Mouse (Mus musculus): ENCODE measurements around the gene Zdhhc12. TPM values are rescaled to one million over a fixed set of nuclear protein-coding genes. Genes with fewer than 3 reads are reported as not detected.
"Not testable (repeated sequence)": the region's sequence is repeated elsewhere in the genome, so short reads cannot be mapped to it uniquely, and the experiment has no call there.

The Zdhhc12 gene
- polyA plus RNA-seq (2011; ENCODE audit: insufficient read depth, insufficient read length, low replicate concordance, missing spikeins), result 7.0 and 17.4 TPM in 2 replicates

DNA sequence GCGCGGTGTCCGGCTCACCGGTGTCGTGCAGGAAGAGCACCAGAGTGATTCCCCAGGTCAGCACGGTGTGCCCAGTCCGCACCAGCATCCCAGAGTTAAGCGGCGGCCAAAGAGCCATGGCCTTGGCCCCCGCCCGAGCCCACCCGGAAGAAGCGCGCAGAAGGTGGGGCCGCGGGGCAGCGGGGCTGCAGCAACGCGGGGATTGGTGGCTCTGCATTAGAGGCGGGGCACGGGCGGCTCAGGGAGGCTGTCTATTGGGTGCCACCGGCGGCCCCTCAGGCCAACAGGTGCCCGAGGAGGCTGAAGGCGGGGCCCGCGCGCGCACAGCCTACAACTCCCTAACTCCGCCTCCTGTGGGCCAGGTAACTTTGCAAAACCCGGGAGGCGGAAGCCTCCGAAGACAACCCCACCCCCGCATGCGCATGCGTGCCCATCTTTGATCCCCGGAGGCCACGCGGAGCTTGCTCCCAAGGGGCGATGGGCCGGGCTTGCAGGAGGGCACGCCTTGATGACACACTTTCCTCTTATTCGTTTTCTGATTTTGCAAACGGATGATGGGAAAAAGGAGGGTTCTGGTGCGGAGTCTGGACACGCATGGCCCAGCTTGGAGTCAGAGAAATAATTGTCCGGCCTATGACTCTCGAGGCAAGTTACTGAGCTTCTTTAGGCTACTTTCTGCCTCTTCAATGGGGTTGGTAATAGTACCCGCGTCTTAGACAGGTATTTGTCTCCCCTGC, at the start of gene Zdhhc12:
Gene Zdhhc12 (minus strand): TSS at position 178 of the 737 bp plus-strand sequence.
- WGBS, result under 1% methylated on average over 51 of the region's 51 CpGs
- no peaks in the 10 kb centered on the region; the same call in 1 of the 2 replicates for H3K4me1 ChIP-seq (ENCODE audit: control insufficient read depth, insufficient read depth, low read length)

DNA sequence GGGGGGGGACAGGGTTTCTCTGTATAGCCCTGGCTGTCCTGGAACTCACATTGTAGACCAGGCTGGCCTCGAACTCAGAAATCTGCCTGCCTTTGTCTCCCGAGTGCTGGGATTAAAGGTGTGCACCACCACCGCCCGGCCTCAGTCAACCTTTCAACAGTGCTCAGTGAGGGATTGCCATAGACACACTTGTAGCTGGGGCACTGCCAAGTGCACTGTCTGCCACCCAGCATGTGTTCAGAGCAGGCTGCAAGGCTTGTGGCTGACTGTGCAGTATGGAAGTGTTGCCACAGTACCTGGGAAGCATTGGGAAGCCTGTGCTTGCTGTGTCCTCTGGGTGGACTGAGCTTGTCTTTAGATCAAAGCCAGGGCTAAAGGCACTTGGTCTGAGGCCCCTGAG, 46.6 kb upstream of the Zdhhc12 start:
- H3K27ac ChIP-seq (ENCODE audit: control insufficient read depth, insufficient read depth, low read depth, low read length, poor library complexity); H3K4me1 ChIP-seq (ENCODE audit: control insufficient read depth, insufficient read depth, low read length); H3K4me3 ChIP-seq (replicated peaks; ENCODE audit: control insufficient read depth, low read depth, low read length): not testable (repeated sequence)
- 91% methylated on average over 4 of the region's 4 CpGs for WGBS

More for the DNA sequence above, at the start of gene Zdhhc12:
- Histone ChIP-seq H3K4me3 (replicated peaks; ENCODE audit: control insufficient read depth, low read depth, low read length) (peak within 1 kb of the TSS; percentile 84), H3K27ac (ENCODE audit: control insufficient read depth, insufficient read depth, low read depth, low read length, poor library complexity) (peak within 1 kb of the TSS; percentile 46; the same call in 1 of the 2 replicates)
- no peak for TF ChIP-seq CTCF (IDR thresholded peaks at IDR 0.05; ENCODE audit: control insufficient read depth, insufficient read depth, low read length)
- peak; percentile 60; the same call in 1 of the 2 replicates for TF ChIP-seq POLR2A (IDR thresholded peaks at IDR 0.05; ENCODE audit: borderline replicate concordance, control insufficient read depth, low read depth, low read length)

DNA sequence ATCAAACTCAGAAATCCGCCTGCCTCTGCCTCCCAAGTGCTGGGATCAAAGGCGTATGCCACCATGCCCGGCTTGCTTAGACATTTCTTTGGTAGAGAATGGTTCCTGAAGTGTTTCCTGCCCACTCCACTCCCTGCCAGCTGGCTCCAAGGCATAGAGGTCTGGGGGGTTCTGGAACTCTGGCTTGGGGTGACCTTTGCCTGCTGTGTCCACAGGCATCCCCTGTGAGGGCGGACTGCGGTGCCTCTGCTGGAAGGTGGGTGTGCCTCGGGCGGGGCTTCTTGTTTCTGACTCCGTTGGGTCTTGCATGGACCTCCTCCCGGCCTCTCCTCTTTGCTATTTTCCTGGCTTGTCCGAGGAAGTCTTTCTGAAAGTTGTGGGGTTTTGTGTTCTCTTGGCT, 43.0 kb upstream of the Zdhhc12 start:
- H3K27ac ChIP-seq (ENCODE audit: control insufficient read depth, insufficient read depth, low read depth, low read length, poor library complexity), result no peak overlapping the region
- no peak overlapping the region for H3K4me3 ChIP-seq (replicated peaks; ENCODE audit: control insufficient read depth, low read depth, low read length)
- TF ChIP-seq POLR2A (IDR thresholded peaks at IDR 0.05; ENCODE audit: borderline replicate concordance, control insufficient read depth, low read depth, low read length), result no peak

DNA sequence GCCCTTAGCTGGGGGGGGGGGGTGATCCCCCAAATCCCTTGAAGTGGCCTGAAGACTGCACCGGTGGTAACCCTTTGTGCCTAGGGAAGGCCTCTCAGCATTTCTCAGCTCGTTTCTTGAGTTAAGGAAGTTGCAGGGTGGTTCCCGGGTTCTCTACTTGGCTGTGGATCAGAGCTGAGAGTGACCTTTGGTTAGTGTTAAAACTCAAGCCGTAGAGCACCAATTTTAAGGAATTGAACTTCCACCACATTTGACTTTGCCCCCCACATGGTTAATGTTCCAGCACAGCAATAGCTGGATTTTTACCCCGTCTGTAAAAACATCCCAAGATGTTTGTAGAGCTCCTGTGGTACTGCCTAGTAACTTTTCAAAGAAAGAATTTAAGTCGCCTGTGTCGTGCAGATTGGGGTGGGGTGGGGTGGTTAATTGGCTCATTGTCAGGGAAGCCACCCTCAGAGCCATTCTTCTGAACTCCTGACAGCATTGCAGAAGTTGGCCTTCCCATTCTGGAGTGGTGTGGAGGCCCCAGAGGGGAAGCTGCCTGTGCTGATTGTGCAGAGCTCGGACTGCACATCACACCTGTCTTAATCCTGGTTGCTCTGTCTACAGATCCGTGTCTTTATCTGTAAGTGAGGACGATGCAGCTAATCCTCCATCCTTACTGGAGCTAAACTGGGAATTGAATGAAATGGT, 41.6 kb upstream of the Zdhhc12 start:
- peak overlapping the region; percentile 11 for H3K4me3 ChIP-seq (replicated peaks; ENCODE audit: control insufficient read depth, low read depth, low read length)
- no peaks in the 10 kb centered on the region; the same call in 1 of the 2 replicates for H3K4me1 ChIP-seq (ENCODE audit: control insufficient read depth, insufficient read depth, low read length)
- WGBS, result 20% methylated on average over 10 of the region's 10 CpGs
- H3K27ac ChIP-seq (ENCODE audit: control insufficient read depth, insufficient read depth, low read depth, low read length, poor library complexity), result peak overlapping the region; percentile 63
- TF ChIP-seq CTCF (IDR thresholded peaks at IDR 0.05; ENCODE audit: control insufficient read depth, insufficient read depth, low read length), result no peak
- no peak for TF ChIP-seq POLR2A (IDR thresholded peaks at IDR 0.05; ENCODE audit: borderline replicate concordance, control insufficient read depth, low read depth, low read length)

More for the DNA sequence above, 43.0 kb upstream of the Zdhhc12 start:
- H3K4me1 ChIP-seq (ENCODE audit: control insufficient read depth, insufficient read depth, low read length), result no peaks in the 10 kb centered on the region; the same call in 1 of the 2 replicates
- WGBS, result 78% methylated on average over 10 of the region's 10 CpGs

DNA sequence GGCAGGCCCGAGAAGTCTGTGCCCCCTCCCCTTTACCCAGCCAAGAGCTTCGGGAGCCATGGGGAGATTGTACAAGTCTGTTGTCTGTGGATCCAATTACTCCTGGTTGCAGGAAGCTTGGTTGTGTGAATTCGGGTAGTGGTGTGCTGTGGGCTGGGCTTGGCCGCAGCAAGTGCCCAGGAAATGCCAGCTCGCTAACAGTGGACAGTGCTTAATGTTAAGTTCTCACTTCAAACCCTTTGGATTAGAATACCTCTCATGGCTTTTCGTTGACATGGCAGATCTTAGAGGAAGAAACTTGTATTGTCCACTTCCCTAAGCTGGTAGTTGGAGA, 40.9 kb upstream of the Zdhhc12 start:
- H3K4me3 ChIP-seq (replicated peaks; ENCODE audit: control insufficient read depth, low read depth, low read length), result peak overlapping the region; percentile 90
- TF ChIP-seq CTCF (IDR thresholded peaks at IDR 0.05; ENCODE audit: control insufficient read depth, insufficient read depth, low read length) (no peak), POLR2A (IDR thresholded peaks at IDR 0.05; ENCODE audit: borderline replicate concordance, control insufficient read depth, low read depth, low read length) (no peak)
- H3K4me1 ChIP-seq (ENCODE audit: control insufficient read depth, insufficient read depth, low read length), result no peaks in the 10 kb centered on the region; the same call in 1 of the 2 replicates
- 2% methylated on average over 6 of the region's 6 CpGs for WGBS
- peak overlapping the region; percentile 68; the same call in 1 of the 2 replicates for H3K27ac ChIP-seq (ENCODE audit: control insufficient read depth, insufficient read depth, low read depth, low read length, poor library complexity)

DNA sequence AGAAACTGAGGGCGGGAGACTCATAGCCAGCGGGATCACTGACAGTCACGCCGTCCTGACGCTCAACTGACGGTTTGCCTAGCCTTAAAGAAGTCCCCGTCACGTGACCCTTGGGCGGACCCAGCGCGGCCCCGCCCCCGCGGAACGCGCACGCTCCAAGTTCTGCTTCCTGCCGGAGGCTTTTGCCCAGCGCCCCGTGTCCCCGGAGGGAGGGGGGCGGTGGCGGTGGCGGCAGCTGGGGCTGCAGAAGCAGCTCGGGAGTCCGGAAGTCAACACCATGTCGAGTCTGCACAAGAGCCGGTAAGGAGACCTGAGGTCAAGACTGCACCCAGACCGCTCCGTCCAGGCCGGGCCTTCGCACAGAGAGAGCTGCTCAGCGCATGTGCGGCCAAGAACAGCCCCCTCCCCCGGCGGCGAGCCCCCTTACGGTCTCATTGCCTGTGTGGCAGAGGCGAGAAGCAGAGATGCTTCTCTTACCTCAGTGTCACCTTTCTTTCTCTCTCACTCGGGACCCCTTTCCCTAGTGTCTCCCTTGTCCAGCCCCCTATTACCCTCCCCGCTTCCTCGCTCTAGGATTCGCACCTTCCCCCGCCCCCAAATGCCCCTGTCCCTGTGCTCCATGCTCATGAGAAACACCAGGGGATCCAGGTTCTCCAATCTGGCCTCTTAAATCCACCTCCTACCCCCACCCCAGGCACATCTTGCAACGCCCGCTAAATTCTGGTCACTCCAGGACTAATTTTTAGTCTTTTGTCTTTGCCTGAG, 40.3 kb upstream of the Zdhhc12 start, which contains the start of gene Tbc1d13:
Gene Tbc1d13 (plus strand): TSS at position 134 of the 765 bp plus-strand sequence.
- peak within 1 kb of the TSS; percentile 68 for H3K27ac ChIP-seq (ENCODE audit: control insufficient read depth, insufficient read depth, low read depth, low read length, poor library complexity)
- under 1% methylated on average over 46 of the region's 46 CpGs for WGBS
- H3K4me3 ChIP-seq (replicated peaks; ENCODE audit: control insufficient read depth, low read depth, low read length), result peak within 1 kb of the TSS; percentile 90
- no peaks in the 10 kb centered on the region; the same call in 1 of the 2 replicates for H3K4me1 ChIP-seq (ENCODE audit: control insufficient read depth, insufficient read depth, low read length)
- TF ChIP-seq POLR2A (IDR thresholded peaks at IDR 0.05; ENCODE audit: borderline replicate concordance, control insufficient read depth, low read depth, low read length) (peak; percentile 90), CTCF (IDR thresholded peaks at IDR 0.05; ENCODE audit: control insufficient read depth, insufficient read depth, low read length) (no peak)

DNA sequence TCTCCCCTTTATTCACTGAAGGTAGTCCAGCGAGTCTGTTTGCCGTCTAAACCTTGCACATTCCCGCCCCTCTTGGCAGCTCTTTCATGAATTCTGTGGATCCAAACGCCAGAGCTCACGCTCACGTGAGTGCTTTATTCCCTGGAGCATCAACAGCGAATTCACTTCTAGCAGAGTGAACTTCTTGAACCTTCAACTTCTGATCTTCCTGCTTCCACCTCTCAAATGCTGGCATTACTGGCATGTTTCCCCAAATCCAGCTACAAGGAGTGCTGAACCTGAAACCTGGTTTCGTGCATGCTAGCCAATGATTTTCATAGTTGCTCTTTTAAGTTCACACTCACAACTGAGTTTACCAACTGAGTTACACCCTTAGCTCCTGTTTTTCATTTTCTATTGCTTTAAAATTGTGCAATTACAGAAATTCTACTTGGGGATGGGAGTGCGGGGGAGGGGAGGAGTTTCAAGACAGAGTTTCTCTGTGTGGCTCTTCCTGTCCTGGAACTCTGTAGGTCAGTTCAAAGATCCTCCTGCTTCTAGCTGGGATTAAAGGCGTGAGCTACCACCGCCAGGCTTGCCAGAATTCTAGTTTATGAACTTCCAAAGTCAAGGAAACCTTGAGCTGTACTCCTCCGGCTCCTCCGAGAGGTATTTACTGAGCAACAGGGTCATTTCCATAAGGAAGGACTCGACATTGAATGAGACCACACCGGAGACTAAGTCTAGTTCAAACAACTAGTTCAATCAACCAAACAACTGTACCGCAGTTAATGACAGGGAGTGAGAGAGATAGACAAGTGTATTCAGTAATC, 39.6 kb upstream of the Zdhhc12 start:
- Histone ChIP-seq H3K4me1 (ENCODE audit: control insufficient read depth, insufficient read depth, low read length) (no peaks in the 10 kb centered on the region; the same call in 1 of the 2 replicates), H3K4me3 (replicated peaks; ENCODE audit: control insufficient read depth, low read depth, low read length) (peak overlapping the region; percentile 64), H3K27ac (ENCODE audit: control insufficient read depth, insufficient read depth, low read depth, low read length, poor library complexity) (peak overlapping the region; percentile 46)
- 36% methylated on average over 16 of the region's 16 CpGs for whole genome bisulfite sequencing
- TF ChIP-seq POLR2A (IDR thresholded peaks at IDR 0.05; ENCODE audit: borderline replicate concordance, control insufficient read depth, low read depth, low read length) (no peak), CTCF (IDR thresholded peaks at IDR 0.05; ENCODE audit: control insufficient read depth, insufficient read depth, low read length) (no peak)

DNA sequence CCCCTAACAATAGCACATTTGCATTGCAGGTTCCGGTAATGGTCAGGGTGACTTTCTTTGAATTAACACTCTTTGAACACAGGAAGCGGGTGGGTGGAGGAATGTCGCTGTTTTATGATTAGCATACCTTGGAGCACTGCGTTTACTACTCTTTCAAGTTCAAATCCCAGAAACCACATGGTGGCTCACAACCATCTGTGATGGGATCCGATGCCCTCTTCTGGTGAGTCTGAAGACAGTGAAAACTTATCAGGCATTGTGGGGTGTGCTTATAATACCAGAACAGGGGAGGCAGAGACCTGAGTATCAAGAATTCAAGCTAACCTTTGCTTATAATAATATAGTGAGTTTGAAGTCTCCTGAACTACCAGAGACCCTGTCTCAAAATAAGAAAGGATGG, 37.8 kb upstream of the Zdhhc12 start:
- not testable (repeated sequence) for H3K4me1 ChIP-seq (ENCODE audit: control insufficient read depth, insufficient read depth, low read length)

More for the DNA sequence above, 37.8 kb upstream of the Zdhhc12 start:
- not testable (repeated sequence) for H3K4me3 ChIP-seq (replicated peaks; ENCODE audit: control insufficient read depth, low read depth, low read length); H3K27ac ChIP-seq (ENCODE audit: control insufficient read depth, insufficient read depth, low read depth, low read length, poor library complexity)
- 56% methylated on average over 5 of the region's 5 CpGs for WGBS
